Mouse (Mus musculus) C2C12 (cell line): Measurements from ENCODE around the gene Tspan5.

Source experiments
- CEBPB ChIP-seq: IDR thresholded peaks from one replicate; pipeline ENCODE4 v1.6.1; 2011; ENCODE audit warnings: low read depth, mild to moderate bottlenecking, control low read depth, moderate library complexity
- CTCF ChIP-seq: IDR thresholded peaks from one replicate; pipeline ENCODE4 v1.5.1; 2011; ENCODE audit not compliant: control insufficient read depth, insufficient read depth, insufficient read length
- MAX ChIP-seq: IDR thresholded peaks from one replicate; pipeline ENCODE4 v1.6.1; 2011; ENCODE audit warnings: mild to moderate bottlenecking, control low read depth
- MYOD1 ChIP-seq: IDR thresholded peaks from one replicate; pipeline ENCODE4 v1.6.1; 2011; ENCODE audit warnings: low read depth; ENCODE audit not compliant: control insufficient read depth, insufficient read length
- MYOG ChIP-seq: IDR thresholded peaks from one replicate; pipeline ENCODE4 v1.6.1; 2011; ENCODE audit not compliant: control insufficient read depth, insufficient read length; ENCODE audit errors: extremely low read depth
- USF1 ChIP-seq: IDR thresholded peaks from one replicate; pipeline ENCODE4 v1.6.1; 2011; ENCODE audit warnings: low read depth, mild to moderate bottlenecking, control low read depth, moderate library complexity

DNA sequence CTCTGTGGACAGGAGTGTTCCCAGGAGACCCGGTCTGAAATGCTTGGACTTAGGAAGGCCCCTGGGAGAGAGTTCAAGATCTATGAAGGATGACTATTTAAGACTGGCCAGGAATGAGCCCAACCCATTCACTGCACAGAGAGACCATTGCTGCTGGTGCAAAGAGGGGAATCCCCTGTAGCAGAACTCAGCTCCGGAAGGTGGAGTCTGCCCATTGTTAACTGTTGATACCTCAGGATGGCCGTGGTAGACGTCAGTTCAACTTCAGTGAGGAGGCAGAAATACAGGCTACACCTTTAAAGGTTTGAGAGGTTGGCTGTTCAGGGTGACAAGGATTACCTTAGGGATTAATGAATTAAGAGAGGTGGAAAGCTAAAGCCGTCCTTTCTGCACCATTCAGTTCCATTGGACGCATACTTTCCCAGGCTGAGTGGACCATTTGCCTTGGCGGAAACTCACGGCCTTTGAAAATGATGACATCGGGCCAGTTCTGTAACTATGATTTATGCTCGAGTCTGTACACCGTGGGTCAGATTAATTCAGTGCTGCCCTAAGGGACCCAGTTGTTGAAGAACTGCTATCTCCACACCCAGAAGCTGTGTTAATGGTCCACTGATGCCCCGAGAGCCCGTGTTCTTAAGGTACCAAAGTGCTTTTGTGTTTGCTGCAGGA is 71.3 kb downstream of the Tspan5 start:
- TF ChIP-seq USF1 (no peak), CTCF (no peak), MYOD1 (no peak), MAX (no peak), CEBPB (no peak), MYOG (no peak)
